Mouse (Mus musculus) stomach, postnatal 0 days (tissue): Measurements from ENCODE around the gene Stx6.

Source experiments
- CTCF ChIP-seq: IDR thresholded peaks from 2 replicates; pipeline ENCODE4 v1.5.1; 2016; ENCODE audit warnings: antibody characterized with exemption, low read depth, mild to moderate bottlenecking, moderate library complexity
- EP300 ChIP-seq: optimal IDR thresholded peaks from 2 replicates; pipeline ENCODE3; 2016; ENCODE audit warnings: antibody characterized with exemption

DNA sequence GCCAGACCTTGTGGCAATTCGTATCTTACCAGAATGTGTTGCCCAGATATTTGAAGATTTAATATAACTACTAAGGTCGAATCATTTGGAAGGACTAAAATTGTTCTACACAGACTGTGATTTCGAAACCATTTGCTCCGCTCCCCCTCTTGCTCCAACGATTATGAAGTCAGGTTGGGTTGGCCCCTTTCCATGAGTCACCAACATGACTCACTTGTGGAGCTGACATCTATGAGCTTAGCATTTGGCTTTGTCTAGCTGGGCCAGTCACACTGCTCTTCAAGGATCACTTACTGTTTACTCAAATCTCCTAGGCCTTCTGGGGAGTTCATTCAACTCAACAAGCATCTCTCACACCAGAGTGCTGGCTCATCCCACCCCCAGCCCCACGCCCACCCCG, 19.7 kb upstream of the Stx6 start:
- no peak for TF ChIP-seq CTCF
- no peak for TF ChIP-seq EP300
